ENCODE assay signal across 8 mouse cellular contexts in genomic region chr3:157567566-157568132, GRCm38 (mm10). TPM values are rescaled to one million over a fixed set of nuclear protein-coding genes. Genes with fewer than 3 reads are reported as not detected.
A peak's percentile ranks its signal among the peaks of the same experiment; 100 is the strongest.
DNase-seq lines count a peak whose midpoint lies in the region; ATAC-seq and TF ChIP-seq lines count a peak whose summit lies in the region.

No protein-coding gene starts in this region.

- WGBS in forebrain, embryonic 11.5 days: 2% methylated on average over 34 of the region's 34 CpGs
- WGBS in kidney, embryonic 16.5 days: 1% methylated on average over 33 of the region's 34 CpGs
- WGBS in midbrain, embryonic 16.5 days: 2% methylated on average over 34 of the region's 34 CpGs

- H3K9ac ChIP-seq in forebrain, embryonic 11.5 days (ENCODE audit: low read length): no peak overlapping the region
- H3K9ac ChIP-seq in kidney, embryonic 16.5 days (replicated peaks; ENCODE audit: low read length): peak overlapping the region; percentile 45
- H3K9ac ChIP-seq in midbrain, embryonic 16.5 days (ENCODE audit: low read depth, low read length): peak overlapping the region; percentile 63

- H3K36me3 ChIP-seq in forebrain, embryonic 11.5 days (ENCODE audit: control insufficient read depth, insufficient read depth, low read length): no peaks in the 10 kb centered on the region
- H3K36me3 ChIP-seq in kidney, embryonic 16.5 days (ENCODE audit: insufficient read depth, low read length): no peaks in the 10 kb centered on the region
- H3K36me3 ChIP-seq in midbrain, embryonic 16.5 days (ENCODE audit: control insufficient read depth, insufficient read depth, low read length): no peaks in the 10 kb centered on the region

- H3K4me2 ChIP-seq in forebrain, embryonic 11.5 days (ENCODE audit: low read depth, low read length, severe bottlenecking): peak overlapping the region; percentile 81
- H3K4me2 ChIP-seq in kidney, embryonic 16.5 days (replicated peaks; ENCODE audit: low read depth, low read length): peak overlapping the region; percentile 93
- peak overlapping the region; percentile 81 for H3K4me2 ChIP-seq in midbrain, embryonic 16.5 days (ENCODE audit: low read length)

- TF ChIP-seq CTCF in layer of hippocampus, adult 2 months (conservative IDR thresholded peaks at IDR 0.05): no peak

- no peaks in the 10 kb centered on the region for H3K9me3 ChIP-seq in forebrain, embryonic 11.5 days (ENCODE audit: control insufficient read depth, low read length)
- H3K9me3 ChIP-seq in kidney, embryonic 16.5 days (ENCODE audit: low read length): no peaks in the 10 kb centered on the region
- no peaks in the 10 kb centered on the region for H3K9me3 ChIP-seq in midbrain, embryonic 16.5 days (replicated peaks; ENCODE audit: control insufficient read depth, low read length, poor library complexity, severe bottlenecking)

- peaks cover 6% of the 10 kb centered on the region; the same call in 1 of the 2 replicates for H3K4me1 ChIP-seq in forebrain, embryonic 11.5 days (replicated peaks; ENCODE audit: control insufficient read depth, insufficient read depth, low read length)
- H3K4me1 ChIP-seq in kidney, embryonic 16.5 days (ENCODE audit: insufficient read depth, low read length): peaks cover 11% of the 10 kb centered on the region; the same call in 1 of the 2 replicates
- H3K4me1 ChIP-seq in midbrain, embryonic 16.5 days (ENCODE audit: control insufficient read depth, insufficient read depth, low read length): peaks cover 6% of the 10 kb centered on the region; the same call in 1 of the 2 replicates

- peak overlapping the region; percentile 54 for H3K4me3 ChIP-seq in layer of hippocampus, adult 2 months
- peak overlapping the region; percentile 36 for H3K4me3 ChIP-seq in forebrain, embryonic 11.5 days (ENCODE audit: low read depth, low read length)
- peak overlapping the region; percentile 56 for H3K4me3 ChIP-seq in kidney, embryonic 16.5 days (ENCODE audit: low read length)
- peak overlapping the region; percentile 51 for H3K4me3 ChIP-seq in midbrain, embryonic 16.5 days (ENCODE audit: low read depth, low read length)

- DNase-seq in layer of hippocampus, adult 2 months (ENCODE audit: low spot score in 2 of 2): no peak
- DNase-seq in layer of hippocampus, postnatal 10 days (ENCODE audit: low spot score in 2 of 2): no peak
- DNase-seq in ZHBTc4 (ENCODE audit: low read depth, low spot score): peak; percentile 64
- peak; percentile 57 for DNase-seq in forebrain, embryonic 11.5 days (ENCODE audit: low spot score)
- DNase-seq in B cell, adult 2 months: no peak

- H3K27ac ChIP-seq in layer of hippocampus, adult 2 months: no peak overlapping the region
- no peak overlapping the region for H3K27ac ChIP-seq in forebrain, embryonic 11.5 days (ENCODE audit: low read depth, low read length)
- H3K27ac ChIP-seq in kidney, embryonic 16.5 days (ENCODE audit: low read length): no peak overlapping the region
- no peak overlapping the region for H3K27ac ChIP-seq in midbrain, embryonic 16.5 days (ENCODE audit: low read length)

- peaks cover 30% of the 10 kb centered on the region for H3K27me3 ChIP-seq in forebrain, embryonic 11.5 days (ENCODE audit: control insufficient read depth, insufficient read depth, low read length)
- peaks cover 40% of the 10 kb centered on the region for H3K27me3 ChIP-seq in kidney, embryonic 16.5 days (ENCODE audit: insufficient read depth, low read length)
- H3K27me3 ChIP-seq in midbrain, embryonic 16.5 days (ENCODE audit: control insufficient read depth, insufficient read depth, low read depth, low read length): peaks cover 27% of the 10 kb centered on the region

- peak; percentile 13; the same call in 1 of the 2 replicates for ATAC-seq in forebrain, embryonic 11.5 days (replicated peaks; ENCODE audit: low FRiP score)
- no peak; the same call in 1 of the 2 replicates for ATAC-seq in kidney, embryonic 16.5 days (ENCODE audit: low FRiP score, low TSS enrichment)
- peak; percentile 64; the same call in 1 of the 2 replicates for ATAC-seq in midbrain, embryonic 16.5 days
- ATAC-seq in monocyte, adult 5-6 weeks (replicated peaks; ENCODE audit: insufficient number of reproducible peaks, low FRiP score, low TSS enrichment, poor library complexity, severe bottlenecking): no peak

RNA-seq across cellular contexts. Expression of gene Ptger3, which starts 1.0 kb away (rescaled TPM):
- 1 to 10 TPM; 1.8 to 2.0 TPM for total RNA-seq in layer of hippocampus, adult 2 months (2021)
- 1 to 10 TPM; 6.0 to 6.5 TPM for total RNA-seq in layer of hippocampus, postnatal 10 days (2021)
- 1.3 and 1.9 TPM in 2 replicates for polyA plus RNA-seq in forebrain, embryonic 11.5 days (2014; fragmentation: Nextera tagmentation; extraction: Ambion mirVana)
- polyA plus RNA-seq in kidney, embryonic 16.5 days (2015; fragmentation: Nextera tagmentation; extraction: Ambion mirVana): 7.2 and 7.4 TPM in 2 replicates
- polyA plus RNA-seq in midbrain, embryonic 16.5 days (2015; fragmentation: Nextera tagmentation; extraction: Ambion mirVana): 4.5 and 5.7 TPM in 2 replicates
- 2.2 to 7.9 TPM (median 5.3 TPM) in 3 replicates for total RNA-seq in monocyte, adult 5-6 weeks (2017)

RNA-seq across cellular contexts. Expression of gene Zranb2, which starts 33.7 kb away (rescaled TPM):
- 100 to 1,000 TPM; 137 to 143 TPM for total RNA-seq in layer of hippocampus, adult 2 months (2021)
- total RNA-seq in layer of hippocampus, postnatal 10 days (2021): 100 to 1,000 TPM; 134 to 138 TPM
- polyA plus RNA-seq in forebrain, embryonic 11.5 days (2014; fragmentation: Nextera tagmentation; extraction: Ambion mirVana): 148 and 174 TPM in 2 replicates
- polyA plus RNA-seq in kidney, embryonic 16.5 days (2015; fragmentation: Nextera tagmentation; extraction: Ambion mirVana): 88.5 and 92.2 TPM in 2 replicates
- 106 and 112 TPM in 2 replicates for polyA plus RNA-seq in midbrain, embryonic 16.5 days (2015; fragmentation: Nextera tagmentation; extraction: Ambion mirVana)
- 135 to 163 TPM (median 146 TPM) in 3 replicates for total RNA-seq in monocyte, adult 5-6 weeks (2017)

Comparison
In these comparisons a context has a peak if more than half of its experiments do, and no peak if none do; other contexts are left out.
1. DNase-seq: peak in ZHBTc4 (single experiment) and forebrain, embryonic 11.5 days (single experiment); none in layer of hippocampus, adult 2 months (0 of 2), layer of hippocampus, postnatal 10 days (0 of 2) and B cell, adult 2 months (0 of 2).
2. ATAC-seq: peak in forebrain, embryonic 11.5 days (single experiment) and midbrain, embryonic 16.5 days (single experiment); none in kidney, embryonic 16.5 days (single experiment) and monocyte, adult 5-6 weeks (single experiment).
3. Peak in every context shown above with its lines, with median percentiles within 50 percentile points of each other: H3K4me3 ChIP-seq and H3K4me2 ChIP-seq.